In the genomic region with DNA sequence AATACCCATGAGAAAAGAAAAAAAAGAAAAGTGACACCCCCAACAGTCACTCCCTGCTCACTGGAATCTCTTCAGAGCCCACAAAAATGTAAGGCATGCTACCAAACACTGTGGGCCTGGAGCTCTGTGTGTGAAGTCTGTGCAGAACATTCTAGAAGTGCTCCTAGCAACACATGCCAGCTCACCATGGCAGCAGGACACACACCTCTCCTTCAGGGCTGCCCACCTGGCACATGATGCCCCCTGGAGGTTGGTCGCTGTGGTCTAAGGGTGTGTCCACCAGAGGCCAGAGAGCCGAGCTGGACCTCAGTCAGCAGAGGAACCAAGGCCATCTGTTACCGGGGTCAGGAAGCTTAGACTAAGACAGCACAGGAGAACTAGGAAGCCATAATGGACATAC, we compare ENCODE assay signal across 15 mouse cellular contexts. TPM values are rescaled to one million over a fixed set of nuclear protein-coding genes. Genes with fewer than 3 reads are reported as not detected.
A peak's percentile ranks its signal among the peaks of the same experiment; 100 is the strongest.
DNase-seq lines count a peak whose midpoint lies in the region; ATAC-seq and TF ChIP-seq lines count a peak whose summit lies in the region.
"Had no signal": no experiment of that assay in that cellular context is flagged by ENCODE, and none has a peak within 500 bp of the region (broad histone marks: within the 10 kb centered on the region; RNA-seq: fewer than 3 reads in every experiment).

No protein-coding gene starts in this region.

- no peak overlapping the region for H3ac ChIP-seq in myocyte (ENCODE audit: control insufficient read depth, insufficient read length)

- WGBS in heart, adult 2 months = 49% methylated on average over 3 of the region's 3 CpGs
- WGBS in heart, embryonic 12.5 days = 63% methylated on average over 3 of the region's 3 CpGs
- WGBS in midbrain, postnatal 0 days = 68% methylated on average over 3 of the region's 3 CpGs
- 64% methylated on average over 3 of the region's 3 CpGs for WGBS in midbrain, embryonic 16.5 days
- WGBS in embryonic facial prominence, embryonic 14.5 days = 58% methylated on average over 3 of the region's 3 CpGs

- no peaks in the 10 kb centered on the region for H3K27me3 ChIP-seq in heart, adult 2 months (ENCODE audit: control insufficient read depth, insufficient read depth, low read length)
- H3K27me3 ChIP-seq in heart, embryonic 12.5 days (replicated peaks) = no peaks in the 10 kb centered on the region
- no peaks in the 10 kb centered on the region for H3K27me3 ChIP-seq in midbrain, postnatal 0 days (ENCODE audit: insufficient read depth, low read length)
- no peaks in the 10 kb centered on the region for H3K27me3 ChIP-seq in midbrain, embryonic 16.5 days (ENCODE audit: control insufficient read depth, insufficient read depth, low read depth, low read length)
- no peaks in the 10 kb centered on the region for H3K27me3 ChIP-seq in embryonic facial prominence, embryonic 14.5 days (replicated peaks; ENCODE audit: control insufficient read depth, insufficient read depth, low read length)
- no peaks in the 10 kb centered on the region for H3K27me3 ChIP-seq in myocyte (ENCODE audit: control insufficient read depth, insufficient read depth, insufficient read length)
- H3K27me3 ChIP-seq: forebrain, embryonic 15.5 days; heart, embryonic 15.5 days; midbrain, embryonic 12.5 days had no signal

- no peak overlapping the region for H3K27ac ChIP-seq in heart, adult 2 months
- H3K27ac ChIP-seq in heart, embryonic 12.5 days (ENCODE audit: poor library complexity, severe bottlenecking) = no peak overlapping the region
- H3K27ac ChIP-seq in midbrain, postnatal 0 days (ENCODE audit: low read depth, low read length) = no peak overlapping the region
- H3K27ac ChIP-seq in midbrain, embryonic 16.5 days (ENCODE audit: low read length) = no peak overlapping the region
- peak overlapping the region; percentile 34 for H3K27ac ChIP-seq in embryonic facial prominence, embryonic 14.5 days (replicated peaks; ENCODE audit: low read depth, low read length)
- H3K27ac ChIP-seq: forebrain, embryonic 15.5 days; heart, embryonic 15.5 days; midbrain, embryonic 12.5 days had no signal

- H3K36me3 ChIP-seq in heart, adult 2 months (ENCODE audit: control insufficient read depth, insufficient read depth, low read length) = no peaks in the 10 kb centered on the region
- no peaks in the 10 kb centered on the region for H3K36me3 ChIP-seq in heart, embryonic 12.5 days
- H3K36me3 ChIP-seq in midbrain, postnatal 0 days (ENCODE audit: insufficient read depth, low read length) = no peaks in the 10 kb centered on the region
- no peaks in the 10 kb centered on the region for H3K36me3 ChIP-seq in midbrain, embryonic 16.5 days (ENCODE audit: control insufficient read depth, insufficient read depth, low read length)
- no peaks in the 10 kb centered on the region for H3K36me3 ChIP-seq in embryonic facial prominence, embryonic 14.5 days (ENCODE audit: control insufficient read depth, insufficient read depth, low read length)
- no peaks in the 10 kb centered on the region for H3K36me3 ChIP-seq in myocyte (ENCODE audit: control insufficient read depth, insufficient read depth)
- H3K36me3 ChIP-seq: forebrain, embryonic 15.5 days; heart, embryonic 15.5 days; midbrain, embryonic 12.5 days had no signal

- DNase-seq in heart, adult 2 months = peak in 1 of 2 experiments; percentile 36
- no peak for DNase-seq in midbrain, postnatal 0 days (ENCODE audit: low spot score)
- DNase-seq in embryonic facial prominence, embryonic 14.5 days (ENCODE audit: low spot score) = peak; percentile 65
- DNase-seq in yolk sac, embryonic 10.5 days (ENCODE audit: low spot score) = no peak
- DNase-seq in ovary, postnatal 10 days (ENCODE audit: low spot score) = no peak
- DNase-seq: thymus, postnatal 25 days had no signal

- H3K4me3 ChIP-seq in heart, adult 2 months = no peak overlapping the region
- no peak overlapping the region for H3K4me3 ChIP-seq in heart, embryonic 12.5 days
- H3K4me3 ChIP-seq in midbrain, postnatal 0 days (ENCODE audit: low read depth, low read length) = no peak overlapping the region
- no peak overlapping the region for H3K4me3 ChIP-seq in midbrain, embryonic 16.5 days (ENCODE audit: low read depth, low read length)
- no peak overlapping the region for H3K4me3 ChIP-seq in embryonic facial prominence, embryonic 14.5 days (ENCODE audit: low read depth, low read length)
- no peak overlapping the region for H3K4me3 ChIP-seq in myocyte
- H3K4me3 ChIP-seq: forebrain, embryonic 15.5 days; heart, embryonic 15.5 days; midbrain, embryonic 12.5 days had no signal

- H3K4me1 ChIP-seq in heart, adult 2 months (ENCODE audit: control insufficient read depth, insufficient read depth, low read length) = peaks cover 33% of the 10 kb centered on the region
- peaks cover 33% of the 10 kb centered on the region for H3K4me1 ChIP-seq in heart, embryonic 12.5 days (replicated peaks)
- 0 out of 2 replicates have a peak, but pooled peaks cover 3% of the 10 kb centered on the region for H3K4me1 ChIP-seq in midbrain, postnatal 0 days (ENCODE audit: insufficient read depth, low read length)
- peaks cover 2% of the 10 kb centered on the region; the same call in 1 of the 2 replicates for H3K4me1 ChIP-seq in midbrain, embryonic 16.5 days (ENCODE audit: control insufficient read depth, insufficient read depth, low read length)
- peaks cover 23% of the 10 kb centered on the region for H3K4me1 ChIP-seq in embryonic facial prominence, embryonic 14.5 days (ENCODE audit: control insufficient read depth, insufficient read depth, low read length)

- H3K79me2 ChIP-seq in heart, adult 2 months (replicated peaks; ENCODE audit: control insufficient read depth, insufficient read depth, low read length) = no peaks in the 10 kb centered on the region
- no peaks in the 10 kb centered on the region for H3K79me2 ChIP-seq in myocyte (ENCODE audit: control insufficient read depth, insufficient read depth)

- TF ChIP-seq EP300 in heart, adult 2 months (IDR thresholded peaks at IDR 0.05; ENCODE audit: insufficient read depth, low read depth, low read length) = no peak

- intact Hi-C loops in heart, adult 2 months (cut with DNase I) = no loop called here

- TF ChIP-seq POLR2A in heart, adult 2 months (IDR thresholded peaks at IDR 0.05; ENCODE audit: insufficient read depth, low read depth, low read length) = no peak
- peak; percentile 39 for TF ChIP-seq POLR2A in myocyte (IDR thresholded peaks at IDR 0.05; ENCODE audit: insufficient read length, low read depth)

- no peaks in the 10 kb centered on the region for H3K9me3 ChIP-seq in heart, embryonic 12.5 days (replicated peaks)
- H3K9me3 ChIP-seq in midbrain, postnatal 0 days (ENCODE audit: low read length) = no peaks in the 10 kb centered on the region
- no peaks in the 10 kb centered on the region for H3K9me3 ChIP-seq in midbrain, embryonic 16.5 days (replicated peaks; ENCODE audit: control insufficient read depth, low read length, poor library complexity, severe bottlenecking)
- no peaks in the 10 kb centered on the region for H3K9me3 ChIP-seq in embryonic facial prominence, embryonic 14.5 days (ENCODE audit: control insufficient read depth, low read length)
- H3K9me3 ChIP-seq: forebrain, embryonic 15.5 days; heart, embryonic 15.5 days; midbrain, embryonic 12.5 days had no signal

- no peak overlapping the region for H3K9ac ChIP-seq in heart, adult 2 months (ENCODE audit: low read depth, low read length)
- no peak overlapping the region for H3K9ac ChIP-seq in heart, embryonic 12.5 days
- H3K9ac ChIP-seq in midbrain, postnatal 0 days (replicated peaks; ENCODE audit: low read length, poor library complexity, severe bottlenecking) = no peak overlapping the region
- no peak overlapping the region for H3K9ac ChIP-seq in midbrain, embryonic 16.5 days (ENCODE audit: low read depth, low read length)
- no peak overlapping the region; the same call in 1 of the 2 replicates for H3K9ac ChIP-seq in embryonic facial prominence, embryonic 14.5 days (ENCODE audit: low read depth, low read length)
- H3K9ac ChIP-seq: forebrain, embryonic 15.5 days; heart, embryonic 15.5 days; midbrain, embryonic 12.5 days had no signal

- TF ChIP-seq CTCF in heart, adult 2 months (IDR thresholded peaks at IDR 0.05) = peak; percentile 15
- peak; percentile 14; the same call in 1 of the 2 replicates for TF ChIP-seq CTCF in midbrain, postnatal 0 days (IDR thresholded peaks at IDR 0.05)

- no peak for ATAC-seq in heart, embryonic 12.5 days (ENCODE audit: insufficient number of reproducible peaks, low FRiP score)
- no peak for ATAC-seq in midbrain, postnatal 0 days (ENCODE audit: low FRiP score)
- ATAC-seq in midbrain, embryonic 16.5 days = no peak
- ATAC-seq in embryonic facial prominence, embryonic 14.5 days (ENCODE audit: low read depth) = peak; percentile 30; the same call in 1 of the 2 replicates
- ATAC-seq: activated CD4-positive, CD25-positive, alpha-beta regulatory T cell, adult 4 months; forebrain, embryonic 15.5 days had no signal

- H3K4me2 ChIP-seq in heart, embryonic 12.5 days = no peak overlapping the region
- no peak overlapping the region for H3K4me2 ChIP-seq in midbrain, postnatal 0 days (ENCODE audit: low read depth, low read length, poor library complexity, severe bottlenecking)
- no peak overlapping the region for H3K4me2 ChIP-seq in midbrain, embryonic 16.5 days (ENCODE audit: low read length)
- no peak overlapping the region for H3K4me2 ChIP-seq in embryonic facial prominence, embryonic 14.5 days (ENCODE audit: low read depth, low read length)
- peak overlapping the region; percentile 70 for H3K4me2 ChIP-seq in myocyte (ENCODE audit: low read depth)
- H3K4me2 ChIP-seq: forebrain, embryonic 15.5 days; heart, embryonic 15.5 days; midbrain, embryonic 12.5 days had no signal

RNA-seq across cellular contexts. Expression of a gene that starts 3.3 kb away (rescaled TPM):
- 1 to 10 TPM; 1.6 to 1.7 TPM for total RNA-seq in heart, adult 2 months (2021)
- polyA plus RNA-seq in heart, adult 2 months (2012; rRNA removed) = 3.1 and 4.8 TPM in 2 replicates
- 2.0 and 2.3 TPM in 2 replicates for polyA plus RNA-seq in heart, embryonic 12.5 days (2016; fragmentation: Nextera tagmentation; extraction: Ambion mirVana)
- 1.3 and 3.7 TPM in 2 replicates for total RNA-seq in midbrain, postnatal 0 days (2014; rRNA removed)
- 2.1 and 2.8 TPM in 2 replicates for polyA plus RNA-seq in midbrain, postnatal 0 days (2015; fragmentation: Nextera tagmentation; extraction: Ambion mirVana)
- polyA plus RNA-seq in midbrain, embryonic 16.5 days (2015; fragmentation: Nextera tagmentation; extraction: Ambion mirVana) = 1.8 and 2.0 TPM in 2 replicates
- 4.6 and 4.8 TPM in 2 replicates for polyA plus RNA-seq in embryonic facial prominence, embryonic 14.5 days (2014; fragmentation: Nextera tagmentation; extraction: Ambion mirVana)
- 51.8 TPM for polyA plus RNA-seq in myocyte (2012; fragmentation: generic; extraction: Trizol)

RNA-seq across cellular contexts. Expression of a gene that starts 8.7 kb away (rescaled TPM):
- total RNA-seq in heart, adult 2 months (2021) = 10 to 100 TPM; 17.5 to 18.3 TPM
- 38.1 and 45.5 TPM in 2 replicates for polyA plus RNA-seq in heart, adult 2 months (2012; rRNA removed)
- polyA plus RNA-seq in heart, embryonic 12.5 days (2016; fragmentation: Nextera tagmentation; extraction: Ambion mirVana) = 7.8 and 8.9 TPM in 2 replicates
- 13.0 and 23.2 TPM in 2 replicates for total RNA-seq in midbrain, postnatal 0 days (2014; rRNA removed)
- polyA plus RNA-seq in midbrain, postnatal 0 days (2015; fragmentation: Nextera tagmentation; extraction: Ambion mirVana) = 11.2 and 12.4 TPM in 2 replicates
- polyA plus RNA-seq in midbrain, embryonic 16.5 days (2015; fragmentation: Nextera tagmentation; extraction: Ambion mirVana) = 9.7 and 9.9 TPM in 2 replicates
- 21.3 and 24.5 TPM in 2 replicates for polyA plus RNA-seq in embryonic facial prominence, embryonic 14.5 days (2014; fragmentation: Nextera tagmentation; extraction: Ambion mirVana)
- polyA plus RNA-seq in myocyte (2012; fragmentation: generic; extraction: Trizol) = 4.0 TPM

RNA-seq across cellular contexts. Expression of a gene that starts 13.7 kb away (rescaled TPM):
- 100 to 1,000 TPM; 438 to 511 TPM for total RNA-seq in heart, adult 2 months (2021)
- polyA plus RNA-seq in heart, adult 2 months (2012; rRNA removed) = 761 and 809 TPM in 2 replicates
- polyA plus RNA-seq in heart, embryonic 12.5 days (2016; fragmentation: Nextera tagmentation; extraction: Ambion mirVana) = 298 and 324 TPM in 2 replicates
- total RNA-seq in midbrain, postnatal 0 days (2014; rRNA removed) = 165 and 197 TPM in 2 replicates
- 292 and 333 TPM in 2 replicates for polyA plus RNA-seq in midbrain, postnatal 0 days (2015; fragmentation: Nextera tagmentation; extraction: Ambion mirVana)
- polyA plus RNA-seq in midbrain, embryonic 16.5 days (2015; fragmentation: Nextera tagmentation; extraction: Ambion mirVana) = 229 and 245 TPM in 2 replicates
- polyA plus RNA-seq in embryonic facial prominence, embryonic 14.5 days (2014; fragmentation: Nextera tagmentation; extraction: Ambion mirVana) = 297 and 302 TPM in 2 replicates
- 482 TPM for polyA plus RNA-seq in myocyte (2012; fragmentation: generic; extraction: Trizol)

RNA-seq across cellular contexts. Expression of a gene that starts 19.3 kb away (rescaled TPM):
- total RNA-seq in heart, adult 2 months (2021) = 10 to 100 TPM in 1 of 2 experiments, 1 to 10 TPM in 1; 7.4 to 12.4 TPM
- polyA plus RNA-seq in heart, adult 2 months (2012; rRNA removed) = 47.7 and 50.5 TPM in 2 replicates
- 22.3 and 26.1 TPM in 2 replicates for polyA plus RNA-seq in heart, embryonic 12.5 days (2016; fragmentation: Nextera tagmentation; extraction: Ambion mirVana)
- total RNA-seq in midbrain, postnatal 0 days (2014; rRNA removed) = 26.0 and 37.5 TPM in 2 replicates
- 13.2 and 14.1 TPM in 2 replicates for polyA plus RNA-seq in midbrain, postnatal 0 days (2015; fragmentation: Nextera tagmentation; extraction: Ambion mirVana)
- 12.5 and 12.6 TPM in 2 replicates for polyA plus RNA-seq in midbrain, embryonic 16.5 days (2015; fragmentation: Nextera tagmentation; extraction: Ambion mirVana)
- polyA plus RNA-seq in embryonic facial prominence, embryonic 14.5 days (2014; fragmentation: Nextera tagmentation; extraction: Ambion mirVana) = 33.6 and 36.5 TPM in 2 replicates
- 50.9 TPM for polyA plus RNA-seq in myocyte (2012; fragmentation: generic; extraction: Trizol)

RNA-seq across cellular contexts. Expression of a gene that starts 32.2 kb away (rescaled TPM):
- total RNA-seq in heart, adult 2 months (2021) = under 1 TPM; 0.39 to 0.61 TPM
- polyA plus RNA-seq in heart, adult 2 months (2012; rRNA removed) = 2.8 and 5.4 TPM in 2 replicates
- not detected in 2 replicates for polyA plus RNA-seq in heart, embryonic 12.5 days (2016; fragmentation: Nextera tagmentation; extraction: Ambion mirVana)
- not detected in 2 replicates for total RNA-seq in midbrain, postnatal 0 days (2014; rRNA removed)
- polyA plus RNA-seq in midbrain, postnatal 0 days (2015; fragmentation: Nextera tagmentation; extraction: Ambion mirVana) = not detected in 2 replicates
- polyA plus RNA-seq in midbrain, embryonic 16.5 days (2015; fragmentation: Nextera tagmentation; extraction: Ambion mirVana) = not detected in 2 replicates
- polyA plus RNA-seq in embryonic facial prominence, embryonic 14.5 days (2014; fragmentation: Nextera tagmentation; extraction: Ambion mirVana) = 0.18 and 0.24 TPM in 2 replicates
- 1.2 TPM for polyA plus RNA-seq in myocyte (2012; fragmentation: generic; extraction: Trizol)
- polyA plus RNA-seq: activated CD4-positive, CD25-positive, alpha-beta regulatory T cell, adult 4 months; forebrain, embryonic 15.5 days; heart, embryonic 15.5 days; intestine, embryonic 14.5 days; midbrain, embryonic 12.5 days; small intestine, adult 2 months had no signal
